In genomic region chr2:19933836-19934235, GRCm38 (mm10) we compare ENCODE assay signal across 24 mouse cellular contexts. TPM values are rescaled to one million over a fixed set of nuclear protein-coding genes. Genes with fewer than 3 reads are reported as not detected.
DNase-seq lines count a peak whose midpoint lies in the region; ATAC-seq and TF ChIP-seq lines count a peak whose summit lies in the region.
"Had no signal": no experiment of that assay in that cellular context is flagged by ENCODE, and none has a peak within 500 bp of the region (broad histone marks: within the 10 kb centered on the region; RNA-seq: fewer than 3 reads in every experiment).

No protein-coding gene starts in this region.

- ATAC-seq in intestine, embryonic 16.5 days, result peak; percentile 77
- no peak for ATAC-seq in intestine, embryonic 15.5 days
- no peak for ATAC-seq in liver, postnatal 0 days
- ATAC-seq: activated CD4-positive, CD25-positive, alpha-beta regulatory T cell, adult 4 months; CD4-positive, CD25-positive, alpha-beta regulatory T cell, adult 4 months; forebrain, embryonic 13.5 days; forebrain, embryonic 15.5 days; forebrain, postnatal 0 days; Patski had no signal

- no peak overlapping the region for H3K4me2 ChIP-seq in intestine, embryonic 16.5 days (ENCODE audit: low read depth, low read length)
- H3K4me2 ChIP-seq in intestine, embryonic 15.5 days (replicated peaks), result no peak overlapping the region
- H3K4me2 ChIP-seq in liver, postnatal 0 days (ENCODE audit: low read depth, low read length), result no peak overlapping the region
- H3K4me2 ChIP-seq: embryonic facial prominence, embryonic 12.5 days; forebrain, embryonic 13.5 days; forebrain, embryonic 15.5 days had no signal

- DNase-seq in R1 (ENCODE audit: low read depth, low spot score), result peak; percentile 76
- DNase-seq in liver, postnatal 0 days, result no peak
- no peak for DNase-seq in left cerebral cortex, adult 11 months (ENCODE audit: low spot score)
- DNase-seq: adrenal gland, adult 8-10 months; adrenal gland, postnatal 14 days; adrenal gland, postnatal 36 days; B cell, adult 2 months; cerebellum, adult 11-12 months; cerebellum, adult 2 months; cerebellum, adult 9-10 months; cerebellum, postnatal 10 days; cerebellum, postnatal 25 days; forebrain, postnatal 0 days had no signal

- no peak overlapping the region for H3K27ac ChIP-seq in intestine, embryonic 16.5 days (ENCODE audit: low read length)
- H3K27ac ChIP-seq in intestine, embryonic 15.5 days, result no peak overlapping the region
- no peak overlapping the region for H3K27ac ChIP-seq in liver, postnatal 0 days (ENCODE audit: low read depth)
- H3K27ac ChIP-seq: embryonic facial prominence, embryonic 10.5 days; embryonic facial prominence, embryonic 12.5 days; forebrain, embryonic 13.5 days; forebrain, embryonic 15.5 days had no signal

- no peaks in the 10 kb centered on the region for H3K4me1 ChIP-seq in intestine, embryonic 16.5 days (ENCODE audit: control insufficient read depth, insufficient read depth, low read length)
- H3K4me1 ChIP-seq in intestine, embryonic 15.5 days (replicated peaks), result no peaks in the 10 kb centered on the region
- no peaks in the 10 kb centered on the region for H3K4me1 ChIP-seq in liver, postnatal 0 days (ENCODE audit: insufficient read depth)
- H3K4me1 ChIP-seq: embryonic facial prominence, embryonic 10.5 days; embryonic facial prominence, embryonic 12.5 days; forebrain, embryonic 13.5 days; forebrain, embryonic 15.5 days had no signal

- TF ChIP-seq CTCF in liver, postnatal 0 days (IDR thresholded peaks at IDR 0.05; ENCODE audit: low read depth), result no peak

- H3K27me3 ChIP-seq in intestine, embryonic 16.5 days (replicated peaks; ENCODE audit: control insufficient read depth, insufficient read depth, low read length), result no peaks in the 10 kb centered on the region
- no peaks in the 10 kb centered on the region for H3K27me3 ChIP-seq in intestine, embryonic 15.5 days (replicated peaks)
- no peaks in the 10 kb centered on the region for H3K27me3 ChIP-seq in liver, postnatal 0 days (ENCODE audit: insufficient read depth, low read length)
- H3K27me3 ChIP-seq: CH12.LX; embryonic facial prominence, embryonic 12.5 days; forebrain, embryonic 13.5 days; forebrain, embryonic 15.5 days had no signal

- H3K36me3 ChIP-seq in intestine, embryonic 16.5 days (ENCODE audit: control insufficient read depth, insufficient read depth, low read length), result no peaks in the 10 kb centered on the region
- no peaks in the 10 kb centered on the region for H3K36me3 ChIP-seq in intestine, embryonic 15.5 days
- H3K36me3 ChIP-seq in liver, postnatal 0 days (replicated peaks; ENCODE audit: insufficient read depth, low read length), result no peaks in the 10 kb centered on the region
- H3K36me3 ChIP-seq: embryonic facial prominence, embryonic 10.5 days; embryonic facial prominence, embryonic 12.5 days; forebrain, embryonic 15.5 days; G1E had no signal

- TF ChIP-seq EP300 in liver, postnatal 0 days (IDR thresholded peaks at IDR 0.05; ENCODE audit: low read depth), result no peak

- H3K9me3 ChIP-seq in intestine, embryonic 16.5 days (ENCODE audit: control insufficient read depth, low read length), result no peaks in the 10 kb centered on the region
- H3K9me3 ChIP-seq in intestine, embryonic 15.5 days, result no peaks in the 10 kb centered on the region
- no peaks in the 10 kb centered on the region for H3K9me3 ChIP-seq in liver, postnatal 0 days (ENCODE audit: low read length)
- H3K9me3 ChIP-seq: embryonic facial prominence, embryonic 10.5 days; embryonic facial prominence, embryonic 12.5 days; forebrain, embryonic 13.5 days; forebrain, embryonic 15.5 days; G1E had no signal

- no peak overlapping the region for H3K9ac ChIP-seq in intestine, embryonic 16.5 days (ENCODE audit: low read depth, low read length)
- no peak overlapping the region for H3K9ac ChIP-seq in intestine, embryonic 15.5 days
- H3K9ac ChIP-seq in liver, postnatal 0 days (replicated peaks), result no peak overlapping the region
- H3K9ac ChIP-seq: embryonic facial prominence, embryonic 12.5 days; forebrain, embryonic 13.5 days; forebrain, embryonic 15.5 days; forebrain, postnatal 0 days had no signal

- H3K4me3 ChIP-seq in intestine, embryonic 16.5 days (ENCODE audit: low read length), result no peak overlapping the region
- no peak overlapping the region for H3K4me3 ChIP-seq in intestine, embryonic 15.5 days (replicated peaks)
- no peak overlapping the region for H3K4me3 ChIP-seq in liver, postnatal 0 days (ENCODE audit: low read depth, low read length)
- H3K4me3 ChIP-seq: embryonic facial prominence, embryonic 10.5 days; embryonic facial prominence, embryonic 12.5 days; forebrain, embryonic 13.5 days; forebrain, embryonic 15.5 days had no signal

- WGBS in intestine, embryonic 16.5 days, result 85% methylated on average over 1 of the region's 1 CpGs
- WGBS in intestine, embryonic 15.5 days, result 94% methylated on average over 1 of the region's 1 CpGs
- WGBS in liver, postnatal 0 days (ENCODE audit: insufficient replicate concordance), result 65% methylated on average over 1 of the region's 1 CpGs

RNA-seq across cellular contexts. Expression of gene Etl4, which starts 24.3 kb away (rescaled TPM):
- polyA plus RNA-seq in intestine, embryonic 16.5 days (2015; fragmentation: Nextera tagmentation; extraction: Ambion mirVana), result 27.7 and 32.2 TPM in 2 replicates
- 31.2 and 32.8 TPM in 2 replicates for polyA plus RNA-seq in intestine, embryonic 15.5 days (2015; fragmentation: Nextera tagmentation; extraction: Ambion mirVana)
- polyA plus RNA-seq in liver, postnatal 0 days (2015; fragmentation: Nextera tagmentation; extraction: Ambion mirVana), result 1.5 and 1.6 TPM in 2 replicates
- polyA plus RNA-seq: activated CD4-positive, CD25-positive, alpha-beta regulatory T cell, adult 4 months; CD4-positive, CD25-positive, alpha-beta regulatory T cell, adult 4 months; G1E had no signal

Comparison
In these comparisons a context has a peak if more than half of its experiments do, and no peak if none do; other contexts are left out.
1. RNA of gene Etl4, which starts 24.3 kb away (polyA plus RNA-seq): 31.2 to 32.8 TPM in intestine, embryonic 15.5 days and 27.7 to 32.2 TPM in intestine, embryonic 16.5 days; 1.5 to 1.6 TPM in liver, postnatal 0 days; every median in the first group is over 10 times any median in the second.